Mouse (Mus musculus) kidney, embryonic 15.5 days (tissue): ENCODE measurements around the gene Zfp777. TPM values are rescaled to one million over a fixed set of nuclear protein-coding genes. Genes with fewer than 3 reads are reported as not detected.

Experiments
- microRNA-seq: library from miRNA; unstranded; fragments of <30 nt; microRNA quantifications from one replicate; pipeline ENCODE4, GENCODE M21; 2016
- polyA plus RNA-seq: library from polyadenylated mRNA; unstranded; fragments of >200 nt; fragmentation: Nextera tagmentation; extraction: Ambion mirVana; gene quantifications from 2 replicates; pipeline ENCODE4 v1.2.1, GENCODE M21; 2015

Gene Zfp777
- polyA plus RNA-seq, 1 experiment from 2014 or later, result 9.8 TPM

Small RNA genes within 50 kb of the gene (microRNA-seq; reads per million reads assigned to microRNA genes)
- not detected for gene Gm24563

Other genes with a start within 250 kb of the Zfp777 start
- gene Pdia4, start 235.5 kb downstream of the Zfp777 start, polyA plus RNA-seq, result 353 TPM in 2 replicates
- gene Zfp786, start 218.0 kb downstream of the Zfp777 start, polyA plus RNA-seq, result 3.7 and 4.1 TPM in 2 replicates
- 9.5 and 10.1 TPM in 2 replicates for gene Zfp398, start 213.2 kb downstream of the Zfp777 start, polyA plus RNA-seq
- 16.3 and 18.0 TPM in 2 replicates for gene Zfp282, start 171.7 kb downstream of the Zfp777 start, polyA plus RNA-seq
- gene Zfp212, start 128.4 kb downstream of the Zfp777 start, polyA plus RNA-seq, result 19.3 and 20.6 TPM in 2 replicates
- gene Zfp956, start 95.5 kb downstream of the Zfp777 start, polyA plus RNA-seq, result 9.0 and 10.7 TPM in 2 replicates
- 19.1 and 24.0 TPM in 2 replicates for gene Zfp746, start 37.7 kb upstream of the Zfp777 start, polyA plus RNA-seq